Mouse (Mus musculus) olfactory bulb, adult 2 months (tissue): ENCODE results near the gene Tmem115.

Source experiments
- CTCF ChIP-seq: fragments of 200-500 bp; IDR thresholded peaks from 2 replicates; pipeline ENCODE4 v1.5.1; 2012; ENCODE audit warnings: low read depth, mild to moderate bottlenecking, low read length, moderate library complexity; ENCODE audit not compliant: insufficient read depth
- POLR2A ChIP-seq: fragments of 200-500 bp; IDR thresholded peaks from 2 replicates; pipeline ENCODE4 v1.6.1; 2012; ENCODE audit warnings: mild to moderate bottlenecking, low read depth, low read length, moderate library complexity; ENCODE audit not compliant: insufficient read depth

DNA sequence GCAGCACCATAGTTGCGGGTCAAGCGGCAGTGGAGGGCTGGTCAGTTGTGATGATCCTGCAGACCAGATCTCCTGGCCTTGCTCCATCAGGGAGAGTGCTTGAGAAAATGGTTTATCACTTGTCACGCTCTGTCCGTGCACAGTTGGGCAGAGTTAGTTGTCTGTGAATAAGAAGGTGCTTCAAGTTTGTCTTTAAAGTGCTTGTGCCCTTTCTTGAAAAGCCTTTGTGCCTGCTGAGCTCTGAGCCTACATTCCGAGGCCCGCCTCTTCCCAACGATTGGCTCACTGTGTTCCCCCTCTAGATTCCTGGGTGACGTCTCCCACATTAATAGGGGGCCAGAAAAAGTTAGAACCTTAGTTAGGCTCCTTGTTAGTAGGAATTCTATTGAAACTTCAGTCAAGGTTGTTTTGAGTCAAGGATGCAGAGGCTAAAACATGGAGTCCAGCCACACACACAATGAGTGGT, 18.2 kb downstream of the Tmem115 start:
- TF ChIP-seq CTCF (no peak), POLR2A (no peak)
